Mouse (Mus musculus): ENCODE measurements around the gene Kif21b.

DNA sequence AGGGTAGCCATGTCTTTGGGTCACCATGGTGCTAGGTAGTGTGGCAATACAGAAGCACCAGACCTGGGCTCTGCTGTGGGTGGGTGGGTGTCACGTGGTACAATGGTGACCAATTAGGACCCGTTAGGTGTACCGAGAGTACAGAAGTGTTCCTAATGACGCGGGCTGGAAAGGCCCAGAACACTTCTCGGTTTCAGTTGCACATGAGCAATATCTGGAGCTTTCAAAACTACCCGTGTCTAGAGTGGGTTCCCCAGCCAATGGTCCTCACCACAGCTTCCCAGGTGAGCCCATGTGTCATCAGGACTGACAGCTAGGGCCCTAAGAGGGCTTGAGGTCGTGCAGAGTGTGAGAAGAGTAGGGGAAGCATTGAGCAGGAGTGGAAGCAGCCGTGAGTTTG lies 14.1 kb upstream of the Kif21b start:
- TF ChIP-seq POLR2A (IDR thresholded peaks at IDR 0.05; ENCODE audit: extremely low read depth, insufficient read depth, low read length) (no peak), CTCF (IDR thresholded peaks at IDR 0.05; ENCODE audit: low read depth, low read length) (no peak)

Data from liver, adult 2 months (tissue).